Mouse (Mus musculus) hindbrain, embryonic 10.5 days (tissue): Measurements from ENCODE around the gene Gpcpd1. TPM values are rescaled to one million over a fixed set of nuclear protein-coding genes. Genes with fewer than 3 reads are reported as not detected.

Experiments used
- DNase-seq: peaks from one replicate; pipeline ENCODE4 v3.0.0-alpha.2; 2017; ENCODE audit warnings: low spot score
- H3K27ac ChIP-seq: fragments of 300-500 bp; sonication (generic); 2 replicates; pipeline ENCODE4 v1.5.1; 2016; ENCODE audit warnings: mild to moderate bottlenecking, moderate library complexity
- H3K27me3 ChIP-seq: fragments of 300-500 bp; sonication (generic); 2 replicates; pipeline ENCODE4 v1.6.1; 2016; ENCODE audit warnings: mild to moderate bottlenecking; ENCODE audit not compliant: poor library complexity, insufficient read depth, severe bottlenecking
- H3K36me3 ChIP-seq: fragments of 300-500 bp; sonication (generic); 2 replicates; pipeline ENCODE4 v1.6.1; 2016; ENCODE audit warnings: mild to moderate bottlenecking, moderate library complexity
- H3K4me1 ChIP-seq: fragments of 300-500 bp; sonication (generic); replicated peaks from 2 replicates; pipeline ENCODE4 v1.6.1; 2016; ENCODE audit warnings: mild to moderate bottlenecking
- H3K4me3 ChIP-seq: fragments of 300-500 bp; sonication (generic); 2 replicates; pipeline ENCODE4 v1.5.1; 2016; ENCODE audit warnings: mild to moderate bottlenecking, moderate library complexity
- H3K9me3 ChIP-seq: fragments of 300-500 bp; sonication (generic); 2 replicates; pipeline ENCODE4 v1.6.1; 2016; ENCODE audit warnings: mild to moderate bottlenecking, moderate library complexity
- WGBS: fragments of 180-500 bp; shearing (Covaris S2); methylation state at CpG from one replicate; pipeline ENCODE4 v1.1.7; 2016; 5-methylcytosine and 5-hydroxymethylcytosine counted together
- polyA plus RNA-seq: library from polyadenylated mRNA; unstranded; fragments of >200 nt; fragmentation: Nextera tagmentation; extraction: Ambion mirVana; gene quantifications from 2 replicates; pipeline ENCODE4 v1.2.1, GENCODE M21; 2016

Gpcpd1 gene
- polyA plus RNA-seq, 1 experiment from 2014 or later: 36.4 TPM

DNA sequence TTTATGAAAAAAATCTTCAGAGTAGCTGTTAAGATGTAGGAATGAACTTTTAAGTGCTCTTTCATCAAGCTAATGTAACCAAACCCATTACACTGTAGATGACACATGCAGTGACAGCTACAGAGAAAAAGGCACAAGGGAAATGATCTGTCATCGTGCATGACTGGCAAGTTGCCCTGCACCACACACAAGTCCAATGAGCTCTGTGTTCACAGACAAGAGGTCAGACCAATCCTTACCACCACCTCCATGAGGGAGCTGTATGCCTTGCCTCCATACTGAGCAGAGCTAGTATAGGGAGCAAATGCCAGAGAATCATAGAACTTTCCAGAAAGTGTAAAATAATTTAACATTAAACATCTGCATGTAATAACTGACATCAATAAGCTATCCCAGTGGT lies 59.7 kb downstream of the Gpcpd1 start:
- no peaks in the 10 kb centered on the region for H3K4me1 ChIP-seq
- 94% methylated on average over 1 of the region's 1 CpGs for WGBS
- H3K27me3 ChIP-seq: no peaks in the 10 kb centered on the region
- no peaks in the 10 kb centered on the region for H3K9me3 ChIP-seq
- DNase-seq: no peak
- H3K4me3 ChIP-seq: no peak overlapping the region
- H3K36me3 ChIP-seq: peaks cover 37% of the 10 kb centered on the region
- no peak overlapping the region for H3K27ac ChIP-seq

DNA sequence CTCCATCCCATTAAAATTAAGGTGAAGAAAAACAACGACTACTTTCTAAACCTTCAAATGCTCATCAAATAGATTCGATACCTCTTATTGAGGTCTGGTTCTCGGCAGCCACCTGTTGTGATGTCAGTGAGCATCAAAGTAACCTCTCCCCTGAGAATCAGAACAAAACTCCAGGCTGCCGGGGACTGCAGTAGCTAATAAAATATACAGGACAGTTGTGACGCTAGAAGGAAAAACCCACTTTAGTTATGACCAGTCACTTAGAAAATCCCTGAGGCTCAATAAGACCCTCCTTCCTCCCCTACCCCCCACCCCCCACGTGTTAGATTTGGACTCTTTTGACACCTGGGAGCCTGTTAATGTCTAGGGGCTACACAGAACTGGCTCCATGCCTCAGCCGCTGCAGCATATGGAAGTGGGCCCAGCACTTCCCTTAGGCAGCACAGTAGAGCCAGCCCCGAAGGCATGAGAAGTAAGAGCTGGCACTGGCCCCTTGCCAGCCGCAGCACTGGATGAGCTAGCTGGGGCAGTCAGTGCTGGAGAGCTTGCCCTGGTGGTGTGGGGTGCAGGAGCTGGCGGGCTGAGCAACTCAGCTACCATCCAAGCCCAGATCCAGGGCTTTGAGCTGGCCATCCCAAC lies 60.5 kb downstream of the Gpcpd1 start:
- WGBS: 82% methylated on average over 10 of the region's 10 CpGs
- Histone ChIP-seq H3K4me3 (no peak overlapping the region), H3K27ac (no peak overlapping the region), H3K9me3 (no peaks in the 10 kb centered on the region), H3K27me3 (no peaks in the 10 kb centered on the region), H3K36me3 (peaks cover 32% of the 10 kb centered on the region), H3K4me1 (no peaks in the 10 kb centered on the region)
- no peak for DNase-seq

DNA sequence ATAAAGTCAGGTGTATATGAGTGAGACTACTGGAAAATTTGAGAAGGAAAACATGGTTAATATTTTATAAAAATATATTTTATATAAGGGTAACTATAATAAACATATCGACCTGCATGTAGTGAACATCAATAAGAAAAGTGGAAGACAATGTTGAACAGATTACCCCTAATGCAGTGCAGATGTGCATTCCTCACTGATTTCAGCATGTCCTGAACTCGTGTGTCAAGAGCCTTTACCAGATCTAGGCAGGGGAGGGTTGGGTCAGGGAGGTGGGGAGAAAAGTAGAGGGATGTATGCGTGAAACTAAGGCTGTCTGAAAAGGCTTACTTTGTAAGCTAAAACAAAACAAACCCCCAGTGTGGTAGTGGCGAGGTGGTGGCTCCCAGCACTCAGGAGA lies 61.4 kb downstream of the Gpcpd1 start:
- Histone ChIP-seq H3K27me3 (no peaks in the 10 kb centered on the region), H3K4me1 (no peaks in the 10 kb centered on the region), H3K27ac (no peak overlapping the region), H3K36me3 (peaks cover 25% of the 10 kb centered on the region), H3K4me3 (no peak overlapping the region), H3K9me3 (no peaks in the 10 kb centered on the region)
- WGBS: 60% methylated on average over 4 of the region's 4 CpGs
- DNase-seq: no peak

DNA sequence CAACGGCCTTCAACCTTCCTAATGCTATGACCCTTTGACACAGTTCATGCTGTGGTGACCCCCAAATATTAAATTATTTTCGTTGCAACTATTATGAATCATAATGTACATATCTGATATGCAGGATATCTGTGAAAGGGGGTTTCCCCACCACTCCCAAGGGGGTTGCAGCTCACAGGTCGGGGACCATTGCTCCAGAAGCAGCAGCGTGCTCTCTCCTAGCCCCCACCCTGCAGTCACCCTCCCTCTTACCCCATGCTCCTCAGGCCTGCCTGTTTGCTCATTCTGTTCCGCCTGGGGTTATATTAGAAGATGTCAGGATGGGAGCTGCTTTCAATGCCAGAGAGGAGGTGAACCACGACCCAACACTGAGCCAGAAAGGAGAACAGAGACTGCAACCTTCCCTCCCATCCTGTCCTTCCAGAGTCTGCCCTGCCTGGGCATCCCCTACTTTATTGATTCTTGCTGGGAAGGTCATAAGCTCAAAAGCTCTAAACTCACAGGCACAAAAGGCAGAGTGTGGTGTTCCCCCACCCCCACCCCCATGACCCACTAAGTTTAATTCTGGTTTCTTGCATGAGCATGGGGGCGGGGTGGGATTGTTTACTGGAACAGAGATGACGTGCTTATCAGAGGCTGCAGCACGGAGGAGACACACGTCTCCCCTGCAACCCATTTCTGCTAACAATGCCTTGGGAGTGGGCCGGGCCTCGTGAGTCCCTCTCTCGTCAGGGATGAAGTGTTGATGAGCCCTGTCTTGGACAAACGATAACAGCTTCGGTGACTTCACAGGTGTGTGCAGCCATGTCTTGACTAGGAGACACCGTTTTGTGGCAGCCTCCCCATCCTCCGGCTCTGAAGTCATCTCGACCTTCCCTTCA lies 69.3 kb downstream of the Gpcpd1 start:
- Histone ChIP-seq H3K9me3 (no peaks in the 10 kb centered on the region), H3K27me3 (no peaks in the 10 kb centered on the region), H3K27ac (no peak overlapping the region), H3K4me3 (no peak overlapping the region), H3K36me3 (no peaks in the 10 kb centered on the region), H3K4me1 (peaks cover 15% of the 10 kb centered on the region)
- no peak for DNase-seq
- 67% methylated on average over 18 of the region's 18 CpGs for WGBS

DNA sequence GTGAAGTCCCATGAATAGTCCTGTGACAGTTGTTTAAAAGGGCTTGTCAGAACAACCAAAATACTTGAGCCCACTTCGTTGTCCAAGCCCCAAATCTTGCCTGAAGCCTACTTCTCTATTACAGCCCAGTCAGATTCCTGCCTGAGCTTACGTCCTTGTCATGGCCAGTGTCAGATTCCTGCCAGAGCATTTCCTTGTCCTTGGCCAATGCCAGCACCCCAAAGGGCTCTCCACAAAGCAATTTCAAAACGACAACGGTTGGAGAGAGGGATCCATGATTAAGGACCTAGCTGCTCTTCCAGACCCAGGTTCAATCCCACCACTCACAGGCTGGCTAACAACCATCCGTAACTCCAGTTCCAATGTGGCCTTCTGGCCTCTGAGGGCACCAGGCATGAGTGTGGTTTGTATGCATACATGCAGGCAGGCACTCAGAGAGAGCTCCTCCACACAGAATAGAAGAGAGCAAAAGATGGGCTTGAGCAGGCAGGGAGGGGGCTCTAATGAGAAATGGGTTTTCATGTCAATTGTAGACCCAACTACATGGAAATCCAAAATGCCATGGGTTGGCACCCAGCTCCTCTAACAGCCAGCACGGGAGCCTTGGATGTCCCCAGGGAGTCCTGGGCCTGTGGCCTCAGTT lies 70.2 kb downstream of the Gpcpd1 start:
- Histone ChIP-seq H3K27me3 (no peaks in the 10 kb centered on the region), H3K4me1 (peaks cover 23% of the 10 kb centered on the region), H3K36me3 (no peaks in the 10 kb centered on the region), H3K4me3 (no peak overlapping the region), H3K27ac (no peak overlapping the region), H3K9me3 (no peaks in the 10 kb centered on the region)
- 75% methylated on average over 6 of the region's 6 CpGs for WGBS
- no peak for DNase-seq

DNA sequence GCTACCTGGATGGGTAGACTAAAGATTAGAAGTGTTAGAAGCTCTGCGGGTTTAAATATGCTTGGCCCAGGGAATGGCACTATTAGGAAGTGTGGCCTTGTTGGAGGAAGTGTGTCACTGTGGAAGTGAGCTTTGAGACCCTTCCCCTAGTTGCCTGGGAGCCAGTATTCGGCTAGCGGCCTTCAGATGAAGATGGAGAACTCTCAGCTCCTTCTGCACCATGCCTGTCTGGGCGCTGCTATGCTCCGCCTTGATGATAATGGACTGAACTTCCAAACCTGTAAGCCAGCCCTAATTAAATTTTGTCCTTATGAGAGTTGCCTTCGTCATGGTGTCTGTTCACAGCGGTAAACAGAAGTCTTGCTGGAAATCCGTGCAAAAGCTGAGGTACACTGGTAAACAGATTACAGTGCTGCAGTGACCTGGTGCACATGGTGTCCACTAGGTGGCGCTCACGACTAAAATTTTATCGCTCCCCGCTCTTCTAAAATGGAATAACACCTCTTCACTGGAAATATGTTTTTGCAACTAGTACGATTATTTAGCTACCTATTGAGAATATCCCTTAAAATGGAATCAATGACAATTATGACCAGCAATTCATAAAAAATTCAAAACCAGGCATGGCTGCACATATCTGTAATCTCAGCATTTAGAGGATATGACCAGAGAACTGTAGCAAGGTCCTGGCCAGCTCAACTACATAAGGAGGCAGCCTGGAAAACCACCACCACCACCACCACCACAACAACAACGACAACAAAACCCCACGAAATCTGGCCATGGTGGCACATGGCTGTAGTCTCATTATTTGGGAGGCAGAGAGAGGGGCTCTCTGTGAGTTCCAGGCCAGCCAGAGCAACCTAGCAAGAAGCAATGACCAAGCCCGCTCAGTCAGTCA lies 71.1 kb downstream of the Gpcpd1 start:
- Histone ChIP-seq H3K27ac (no peak overlapping the region), H3K4me1 (peaks cover 24% of the 10 kb centered on the region), H3K4me3 (no peak overlapping the region), H3K36me3 (no peaks in the 10 kb centered on the region), H3K9me3 (no peaks in the 10 kb centered on the region), H3K27me3 (no peaks in the 10 kb centered on the region)
- peak; percentile 66 for DNase-seq
- 31% methylated on average over 16 of the region's 16 CpGs for WGBS

DNA sequence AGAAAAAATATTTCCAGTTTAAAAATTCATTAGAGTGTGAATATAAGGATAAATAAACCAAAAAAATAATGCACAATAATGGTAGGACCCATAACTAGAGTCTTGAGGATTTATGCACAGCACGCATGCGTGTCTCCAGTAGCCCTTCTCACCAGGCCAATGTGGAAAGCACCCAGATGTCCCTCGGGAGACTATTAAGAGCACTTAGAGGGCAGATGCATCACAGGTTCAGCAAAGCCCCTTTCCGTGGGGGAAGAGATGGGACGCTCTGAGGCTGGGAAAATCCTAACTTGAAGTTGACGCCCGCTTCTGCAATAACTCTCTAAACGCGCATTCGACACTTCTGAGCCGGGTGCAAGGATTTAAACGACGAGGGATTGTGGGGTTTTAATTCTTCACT lies 71.9 kb downstream of the Gpcpd1 start:
- WGBS: 91% methylated on average over 13 of the region's 13 CpGs
- Histone ChIP-seq H3K27ac (no peak overlapping the region), H3K36me3 (no peaks in the 10 kb centered on the region), H3K9me3 (no peaks in the 10 kb centered on the region), H3K27me3 (no peaks in the 10 kb centered on the region), H3K4me3 (no peak overlapping the region), H3K4me1 (peaks cover 24% of the 10 kb centered on the region)
- no peak for DNase-seq

DNA sequence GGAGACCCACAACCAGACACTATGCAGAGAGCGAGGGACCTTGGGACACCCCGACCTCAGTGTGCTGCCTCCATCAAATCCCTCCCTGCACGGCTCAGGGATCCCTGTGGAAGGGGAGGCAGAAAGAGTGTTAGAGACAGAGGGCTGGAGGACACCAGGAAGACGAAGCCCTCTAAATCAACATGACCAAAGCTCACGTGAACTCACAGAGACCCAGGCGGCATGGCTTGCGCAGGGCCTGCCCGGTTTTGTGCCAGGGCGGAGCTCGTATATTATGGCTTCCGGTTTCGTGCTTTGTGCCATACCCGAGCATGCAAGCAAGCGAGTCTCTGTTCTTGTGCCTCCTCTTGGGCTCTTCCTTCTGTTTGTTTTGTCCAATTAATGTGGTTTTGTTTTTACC lies 72.5 kb downstream of the Gpcpd1 start:
- Histone ChIP-seq H3K36me3 (no peaks in the 10 kb centered on the region), H3K9me3 (no peaks in the 10 kb centered on the region), H3K27ac (no peak overlapping the region), H3K4me3 (no peak overlapping the region), H3K27me3 (no peaks in the 10 kb centered on the region), H3K4me1 (peaks cover 24% of the 10 kb centered on the region)
- no peak for DNase-seq
- 89% methylated on average over 14 of the region's 14 CpGs for WGBS

DNA sequence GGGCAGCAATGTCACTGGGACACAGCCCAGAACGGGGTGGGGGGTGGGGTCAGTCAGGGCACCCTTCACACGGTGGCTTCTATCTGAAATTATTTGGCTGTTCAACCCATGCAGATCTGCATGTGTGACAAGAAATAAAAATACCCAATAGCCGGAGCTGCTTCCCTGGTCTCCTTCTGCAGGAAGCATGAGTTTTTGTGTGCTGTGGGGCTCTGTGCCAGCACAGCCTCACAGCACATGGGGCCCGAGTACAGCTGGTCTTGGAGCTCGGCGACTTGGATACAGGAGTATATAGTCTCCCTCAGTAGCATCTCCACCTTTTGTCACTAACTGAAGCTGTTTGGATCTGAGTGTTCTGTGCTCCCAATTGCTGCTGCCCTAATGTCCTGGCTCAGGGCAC lies 73.2 kb downstream of the Gpcpd1 start:
- WGBS: 68% methylated on average over 6 of the region's 6 CpGs

DNA sequence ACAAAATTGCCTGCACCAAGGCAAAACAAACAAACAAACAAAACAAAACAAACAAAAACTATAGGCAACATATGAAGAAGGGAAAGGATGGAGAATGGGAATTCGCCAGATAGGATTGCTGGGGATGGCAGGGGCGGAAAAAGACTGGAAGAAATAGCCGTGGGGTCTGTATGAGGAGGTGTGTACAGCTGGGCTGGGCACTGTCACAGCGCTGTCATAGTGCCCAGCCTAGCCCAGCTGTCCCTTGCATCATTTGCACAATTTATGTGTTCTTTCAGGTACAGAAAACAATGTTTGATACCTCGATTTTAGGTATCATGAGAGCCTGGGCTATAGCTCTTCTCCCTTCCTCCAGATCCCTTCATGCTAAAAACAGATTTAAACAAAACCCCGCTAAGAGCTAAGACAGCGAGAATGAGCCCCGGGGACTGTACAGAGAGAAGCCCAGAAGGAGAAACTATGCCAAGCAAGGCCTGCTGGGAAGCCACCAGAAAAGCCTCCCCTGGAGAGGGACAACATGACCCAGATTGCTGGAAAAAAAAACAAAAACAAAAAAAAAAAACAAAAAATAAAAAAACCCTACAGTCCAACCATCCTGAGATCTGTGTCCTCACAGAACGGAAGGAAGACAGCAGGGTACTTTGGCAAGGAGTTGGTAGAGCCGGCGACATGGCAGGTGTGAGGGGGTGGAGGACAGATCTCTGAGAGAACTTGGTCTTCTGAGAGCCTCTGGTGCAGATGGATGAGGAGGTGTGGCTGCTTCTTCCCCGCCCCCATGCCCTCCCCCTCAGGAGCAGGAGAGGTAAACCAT lies 74.0 kb downstream of the Gpcpd1 start:
- H3K9me3 ChIP-seq: no peaks in the 10 kb centered on the region
- H3K36me3 ChIP-seq: no peaks in the 10 kb centered on the region
- DNase-seq: no peak
- WGBS: 73% methylated on average over 12 of the region's 12 CpGs
- H3K4me3 ChIP-seq: no peak overlapping the region
- no peak overlapping the region for H3K27ac ChIP-seq
- peaks cover 24% of the 10 kb centered on the region for H3K4me1 ChIP-seq
- H3K27me3 ChIP-seq: no peaks in the 10 kb centered on the region

More for the DNA sequence above, 73.2 kb downstream of the Gpcpd1 start:
- Histone ChIP-seq H3K4me3 (no peak overlapping the region), H3K27me3 (no peaks in the 10 kb centered on the region), H3K27ac (no peak overlapping the region), H3K4me1 (peaks cover 24% of the 10 kb centered on the region), H3K9me3 (no peaks in the 10 kb centered on the region), H3K36me3 (no peaks in the 10 kb centered on the region)
- no peak for DNase-seq

DNA sequence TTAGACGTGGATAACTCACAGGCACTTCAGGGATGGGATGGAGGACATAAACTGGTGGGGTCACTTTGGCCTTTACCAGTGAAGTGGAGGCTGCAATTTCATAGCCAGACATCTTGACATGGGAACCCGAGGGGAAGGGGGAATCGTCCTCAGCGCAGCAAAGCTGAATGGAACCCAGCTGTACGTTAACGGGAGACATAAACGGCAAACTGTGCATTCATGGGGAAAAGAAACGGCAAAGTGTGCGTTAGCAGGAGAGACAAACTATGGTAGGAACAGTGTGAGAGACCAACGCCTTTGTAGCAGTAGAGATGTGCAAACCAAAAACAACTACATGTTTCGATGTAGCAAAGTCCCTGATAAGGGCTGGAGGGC lies 74.6 kb downstream of the Gpcpd1 start:
- Histone ChIP-seq H3K4me3 (no peak overlapping the region), H3K9me3 (no peaks in the 10 kb centered on the region), H3K36me3 (no peaks in the 10 kb centered on the region), H3K27ac (peak overlapping the region; percentile 40), H3K27me3 (no peaks in the 10 kb centered on the region), H3K4me1 (peaks cover 18% of the 10 kb centered on the region)
- WGBS: 83% methylated on average over 11 of the region's 11 CpGs
- no peak for DNase-seq
